Mouse (Mus musculus) left cerebral cortex, adult 18-20 months (tissue): Measurements from ENCODE around the gene Mptx2. TPM values are rescaled to one million over a fixed set of nuclear protein-coding genes. Genes with fewer than 3 reads are reported as not detected.
"Not testable (repeated sequence)": the region's sequence is repeated elsewhere in the genome, so short reads cannot be mapped to it uniquely, and the experiment has no call there.

ENCODE experiments used
- DNase-seq, 2 experiments: peaks; one replicate each; pipeline ENCODE4 v3.0.0; 2021 to 2022; ENCODE audit warnings: low spot score in 2 of 2, mixed read lengths in 1 of 2
- long read RNA-seq, 2 experiments: library from polyadenylated mRNA; stranded (forward); transcript quantifications; one replicate each; pipeline ENCODE4 v2.0.0; 2021
- total RNA-seq, 2 experiments: library from RNA; stranded (reverse); gene quantifications; 2 replicates each; pipeline ENCODE4 v1.2.3; 2021

The Mptx2 gene
- not detected for total RNA-seq
- long read RNA-seq, experiment 1: 0 reads
- long read RNA-seq, experiment 2: 0 reads

DNA sequence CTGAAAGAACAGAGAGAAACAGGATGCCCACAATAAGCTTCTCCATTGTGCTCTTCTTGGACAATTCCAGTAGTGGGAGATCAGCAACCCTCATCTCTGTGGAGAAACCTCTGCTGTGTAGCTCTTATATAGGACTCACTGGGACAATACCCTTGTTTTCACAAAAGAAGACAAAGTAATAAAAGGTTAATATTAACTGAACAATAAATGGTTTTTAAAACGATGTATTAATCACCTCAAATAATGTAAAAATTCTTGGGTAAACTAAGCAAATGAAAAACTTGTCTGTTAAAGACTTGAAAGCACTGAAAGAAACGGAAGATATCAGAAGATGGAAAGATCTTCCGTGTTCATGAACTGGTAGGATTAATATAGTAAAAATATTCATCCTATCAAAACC, at the start of gene Mptx2:
Mptx2 (minus strand) TSS at position 101 of the 400 bp plus-strand sequence.
- DNase-seq: no peak

DNA sequence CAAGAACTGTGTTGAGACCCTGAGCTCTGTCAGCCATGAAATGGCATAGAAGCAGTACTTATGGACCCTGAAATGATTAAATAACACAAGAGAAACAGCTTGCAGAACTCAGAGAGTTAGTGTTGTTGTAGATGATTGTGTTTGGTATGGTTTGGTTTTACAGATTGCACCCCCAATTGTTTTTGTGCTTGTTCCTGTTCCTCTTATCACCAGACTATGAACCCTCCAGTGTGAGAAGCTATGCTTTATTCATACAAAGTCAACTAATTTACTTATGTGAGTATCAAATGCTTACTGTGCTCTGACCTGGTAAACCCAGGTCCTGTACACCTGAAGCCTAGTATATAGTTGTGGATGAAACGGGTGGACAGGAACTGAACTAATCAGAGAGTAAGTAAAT, 49.0 kb upstream of the Mptx2 start:
- no peak for DNase-seq

DNA sequence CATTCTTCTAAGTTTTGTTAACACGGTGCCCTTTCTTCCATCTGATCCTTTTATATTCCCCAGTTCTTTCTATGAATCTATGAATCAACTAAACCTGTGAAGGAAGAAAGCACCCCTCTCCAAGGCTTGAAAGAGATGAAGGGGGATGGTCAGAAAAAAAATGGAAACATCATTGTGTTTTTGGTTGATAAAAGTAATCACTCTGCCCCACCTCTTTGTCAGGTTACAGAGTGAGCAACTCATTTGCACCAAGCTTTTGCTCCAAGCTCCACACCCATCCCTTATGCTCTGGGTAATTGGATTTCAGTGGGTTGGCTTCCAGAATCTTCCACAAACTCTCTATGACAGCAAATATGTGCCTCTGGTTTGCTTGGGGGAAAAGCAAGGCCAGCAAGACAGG, 47.8 kb upstream of the Mptx2 start:
- DNase-seq: no peak

DNA sequence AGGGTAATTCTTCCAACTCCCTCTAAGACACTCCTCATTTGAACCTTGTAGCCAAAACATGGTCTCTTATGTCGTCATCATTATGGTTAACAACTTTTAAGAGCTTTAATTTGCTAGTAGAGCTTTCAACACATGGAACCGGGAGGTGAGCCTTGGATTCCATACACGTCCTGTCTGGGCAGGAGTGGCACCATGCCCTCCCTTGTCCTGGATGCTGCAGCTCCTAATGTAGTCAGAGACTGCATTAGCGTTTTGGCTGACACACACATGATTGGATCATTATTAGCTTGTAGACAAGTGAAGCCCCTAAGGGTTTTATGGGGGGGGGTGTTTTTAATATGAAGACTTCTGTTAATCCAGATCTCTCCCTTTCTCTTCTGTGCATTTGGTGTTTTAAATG, 47.4 kb upstream of the Mptx2 start:
- no peak for DNase-seq

DNA sequence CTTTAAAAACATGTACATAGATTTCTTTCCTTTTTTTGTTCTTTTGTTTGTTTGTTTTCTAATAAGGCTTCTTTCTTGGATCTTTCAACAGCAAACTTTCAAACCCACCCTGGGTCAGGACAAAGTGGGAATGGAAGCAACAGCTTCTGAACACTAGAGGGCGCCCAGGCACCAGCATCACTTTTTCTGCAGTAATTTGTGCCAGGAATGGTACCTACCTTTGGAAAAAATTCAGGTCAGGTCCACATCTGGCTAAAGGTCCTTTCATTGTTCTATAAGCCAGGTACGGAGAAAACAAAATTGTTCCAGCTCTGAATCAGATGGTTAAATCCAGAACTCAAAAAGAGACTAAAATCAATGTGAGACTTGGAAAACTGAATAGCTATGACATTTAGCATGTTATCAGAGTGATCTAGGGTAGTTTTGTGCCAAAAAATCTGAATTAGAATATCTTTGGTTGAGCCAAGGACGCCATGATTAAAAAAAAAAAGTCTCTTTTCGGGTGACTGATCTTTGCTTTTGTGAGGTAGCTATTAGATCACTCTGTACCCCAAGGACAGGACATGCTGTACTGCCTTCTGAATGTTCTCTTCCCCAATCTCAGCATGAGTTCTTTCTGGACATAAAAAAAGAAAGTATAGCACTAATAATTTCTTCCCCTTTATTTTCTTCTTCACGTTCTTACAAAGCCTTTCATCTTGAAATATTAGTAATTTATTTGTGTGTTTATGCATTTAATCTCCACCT, 46.4 kb upstream of the Mptx2 start:
- DNase-seq: peak; percentile 50 to 61

GRCm38 (mm10) chr1:173322249-173322627, 44.7 kb upstream of the Mptx2 start:
- no peak for DNase-seq

- no peak for DNase-seq
These were observed 44.1 kb upstream of the Mptx2 start for GRCm38 (mm10) chr1:173321593-173322248.

DNA sequence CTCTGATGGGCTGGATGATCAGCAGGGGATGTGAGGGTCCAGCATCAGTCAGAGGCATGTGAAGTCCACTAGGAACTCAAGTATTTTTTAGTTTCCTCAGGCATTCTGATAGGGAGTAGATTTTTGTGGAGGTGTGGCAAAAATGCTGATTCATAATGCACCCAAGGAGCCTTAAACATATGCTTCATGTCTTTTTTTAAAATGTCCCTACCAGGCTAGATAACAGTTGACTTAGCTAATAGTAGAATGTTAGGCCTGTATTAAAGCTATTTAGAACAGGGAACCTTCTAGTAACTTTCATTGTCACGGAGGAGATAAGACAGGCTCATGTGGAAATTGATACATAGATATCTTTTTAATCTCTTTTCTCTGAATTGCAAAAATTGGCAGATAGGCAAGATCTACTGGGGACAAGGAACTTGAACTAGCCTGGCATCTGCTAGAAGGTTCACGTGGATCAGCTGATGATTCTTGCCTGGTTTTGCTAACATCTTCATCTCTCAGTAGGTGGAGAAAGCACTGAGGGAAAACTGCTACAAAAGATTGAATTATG, 40.4 kb upstream of the Mptx2 start:
- DNase-seq: no peak

DNA sequence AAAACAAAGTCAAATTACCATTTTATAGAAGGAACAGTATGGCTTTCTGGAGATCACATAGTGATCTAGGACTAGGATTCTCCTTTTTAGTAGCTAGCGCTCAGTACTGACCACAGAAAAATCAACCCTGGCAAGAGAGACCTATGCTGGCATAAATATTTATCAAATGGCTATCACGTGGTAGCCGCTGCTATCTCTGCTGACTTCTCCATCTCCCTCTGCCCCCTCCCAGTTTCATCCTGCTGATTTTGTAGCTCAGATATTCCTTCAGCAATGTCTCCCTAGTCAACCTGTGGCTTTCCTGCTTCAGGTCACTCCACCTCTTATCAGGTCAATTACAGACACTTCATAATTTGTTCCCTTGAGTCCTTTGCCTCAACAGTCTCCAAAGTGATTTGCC, 38.1 kb upstream of the Mptx2 start:
- DNase-seq: no peak

GRCm38 (mm10) chr1:173313535-173314050, 36.0 kb upstream of the Mptx2 start:
- not testable (repeated sequence) for DNase-seq

DNA sequence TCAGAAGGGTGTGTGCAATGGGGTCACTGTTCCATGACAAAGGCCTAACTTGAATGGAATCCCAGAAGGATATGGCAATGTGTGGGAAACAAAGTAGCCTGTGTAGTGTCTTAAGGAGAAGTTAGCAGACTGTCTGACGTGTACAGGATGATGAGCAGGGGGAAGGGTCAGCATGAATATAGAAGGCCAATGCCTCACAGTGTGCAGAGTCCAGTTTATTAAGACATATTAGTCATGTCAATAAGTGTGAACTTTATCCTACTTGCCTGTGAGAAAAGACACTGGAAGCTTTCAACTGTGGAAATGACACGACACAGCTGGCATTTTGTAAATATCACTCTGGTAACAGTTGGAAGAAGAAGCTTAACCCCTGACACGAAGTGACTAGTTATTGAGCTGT, 25.2 kb upstream of the Mptx2 start:
- not testable (repeated sequence) for DNase-seq

- DNase-seq: no peak
These were observed 11.9 kb downstream of the Mptx2 start, which contains the start of gene Olfr418 for GRCm38 (mm10) chr1:173265701-173266100. TSS of gene Olfr418 (plus strand) at chr1:173266001.

DNA sequence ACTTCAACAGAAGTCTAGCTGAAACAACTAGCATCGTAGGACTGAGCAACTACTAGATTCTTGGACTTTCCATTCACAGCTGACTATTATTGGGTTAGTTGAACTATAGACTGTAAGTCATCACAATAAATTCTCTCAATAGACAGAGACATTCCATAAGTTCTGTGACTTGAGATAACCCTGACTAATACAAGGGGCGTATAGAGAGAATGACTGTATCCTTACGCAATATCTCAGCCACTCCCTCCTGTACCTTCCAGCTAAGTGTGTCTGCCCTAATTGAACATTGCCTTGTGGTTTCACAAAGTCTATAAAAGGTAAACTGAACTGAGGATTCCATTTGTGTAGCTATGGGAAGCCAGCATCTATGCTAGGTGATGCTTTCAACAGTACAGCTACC, 27.7 kb downstream of the Mptx2 start:
- no peak for DNase-seq

DNA sequence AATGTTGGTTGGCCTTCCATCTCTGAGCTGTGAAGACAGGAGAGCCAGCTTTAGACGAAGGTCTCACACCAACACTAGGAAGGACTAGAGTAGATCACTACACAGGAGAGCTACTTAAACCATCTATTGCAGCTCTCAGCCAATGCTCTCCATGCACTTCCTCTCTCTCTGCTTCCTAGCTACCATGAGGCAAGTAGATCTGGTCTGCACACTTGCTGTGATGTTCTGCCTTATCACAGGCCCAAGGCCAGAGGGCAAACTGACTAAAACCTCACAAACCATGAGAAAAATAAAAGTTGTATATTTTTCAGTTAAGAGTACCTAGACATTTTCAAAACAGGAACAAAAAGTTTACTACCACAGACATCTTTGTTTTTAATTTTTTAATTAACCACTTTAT, 40.6 kb downstream of the Mptx2 start:
- not testable (repeated sequence) for DNase-seq

GRCm38 (mm10) chr1:173227081-173227480, 50.5 kb downstream of the Mptx2 start, which contains the start of gene Fcer1a:
TSS of gene Fcer1a (minus strand) at chr1:173227214.
- no peak for DNase-seq

Other genes with a start within 250 kb of the Mptx2 start
- gene Olfr1408, start 140.4 kb downstream of the Mptx2 start, total RNA-seq: not detected
- not detected for gene Olfr1406, start 87.1 kb downstream of the Mptx2 start, total RNA-seq
- not detected for gene Olfr218, start 80.0 kb downstream of the Mptx2 start, total RNA-seq
- gene Olfr1404, start 65.4 kb downstream of the Mptx2 start, total RNA-seq: not detected
- gene Fcer1a, start 50.6 kb downstream of the Mptx2 start, total RNA-seq: not detected
- gene Olfr418, start 11.8 kb downstream of the Mptx2 start, total RNA-seq: not detected
- gene Ackr1, start 56.0 kb upstream of the Mptx2 start, total RNA-seq: 10 to 100 TPM; 71.0 to 71.7 TPM
- gene Aim2, start 73.1 kb upstream of the Mptx2 start, total RNA-seq: 1 to 10 TPM; 1.4 to 3.0 TPM
- gene Cadm3, start 89.9 kb upstream of the Mptx2 start, total RNA-seq: 100 to 1,000 TPM; 403 to 436 TPM
- not detected for gene Ifi206, start 213.3 kb upstream of the Mptx2 start, total RNA-seq